Mouse (Mus musculus): ENCODE results near the gene Shb. TPM values are rescaled to one million over a fixed set of nuclear protein-coding genes. Genes with fewer than 3 reads are reported as not detected.
A peak's percentile ranks its signal among the peaks of the same experiment; 100 is the strongest.

Gene Shb
- polyA plus RNA-seq (2014; fragmentation: Nextera tagmentation; extraction: Ambion mirVana), result 5.8 and 7.5 TPM in 2 replicates

DNA sequence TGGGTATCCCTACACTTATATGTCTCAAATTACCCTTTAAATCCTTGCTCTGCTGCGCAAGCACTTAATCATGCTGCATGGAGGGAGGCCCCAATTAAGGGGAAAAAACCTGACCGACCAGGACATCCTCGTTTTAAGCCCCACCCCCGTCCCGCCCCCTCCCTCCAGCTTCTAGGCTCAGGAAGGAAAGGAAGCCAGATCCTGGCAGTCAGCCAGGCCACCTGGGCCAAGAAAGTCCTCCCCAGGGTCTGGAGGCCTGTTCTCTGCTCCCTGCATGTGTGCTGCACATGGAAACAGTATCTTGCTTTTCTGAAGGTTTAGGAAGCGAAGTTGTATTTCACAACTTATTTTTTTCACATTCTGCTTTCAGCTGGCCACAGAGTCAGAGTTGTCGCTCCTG lies at the start of gene Shb:
Gene Shb, minus strand, starts transcription at position 96 of the 400 bp plus-strand sequence.
- peak; percentile 93 for DNase-seq (ENCODE audit: low spot score)

DNA sequence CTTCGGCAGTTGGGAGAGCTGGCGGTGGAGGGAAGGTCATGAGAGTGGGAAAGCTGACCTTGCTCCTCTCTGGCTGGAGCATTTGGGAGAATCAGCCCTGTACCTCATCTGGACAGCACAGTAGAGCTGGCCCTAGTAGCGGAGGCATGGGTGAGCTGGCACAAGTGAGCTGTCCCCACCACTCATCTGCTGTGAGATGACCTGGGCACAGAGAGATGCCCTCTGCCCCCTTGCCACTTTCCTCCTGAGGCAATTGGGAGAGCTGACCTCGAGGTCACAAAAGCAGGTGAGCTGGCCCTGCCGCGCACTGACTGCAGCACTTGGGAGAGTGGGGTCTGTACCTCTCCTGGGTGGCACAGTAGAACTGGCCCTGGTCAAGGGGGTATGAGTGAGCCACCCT lies 48.8 kb upstream of the Shb start:
- 0 out of 2 replicates have a peak, but pooled peaks have one; percentile 23 for ATAC-seq (replicated peaks; ENCODE audit: insufficient number of reproducible peaks, low FRiP score, low TSS enrichment, low read depth)
- Histone ChIP-seq H3K4me3 (ENCODE audit: low read depth, low read length) (no peak overlapping the region), H3K27ac (replicated peaks; ENCODE audit: low read depth, low read length) (no peak overlapping the region)

More for the DNA sequence above, at the start of gene Shb:
- Histone ChIP-seq H3K27me3 (ENCODE audit: control insufficient read depth, insufficient read depth, low read length) (no peaks in the 10 kb centered on the region), H3K27ac (replicated peaks; ENCODE audit: low read depth, low read length) (peak within 1 kb of the TSS; percentile 56; the same call in 1 of the 2 replicates), H3K4me2 (ENCODE audit: low read depth, low read length) (peak within 1 kb of the TSS; percentile 99), H3K4me1 (ENCODE audit: control insufficient read depth, insufficient read depth, low read length) (peaks cover 11% of the 10 kb centered on the region), H3K36me3 (replicated peaks; ENCODE audit: control insufficient read depth, insufficient read depth, low read depth, low read length) (no peaks in the 10 kb centered on the region), H3K9me3 (replicated peaks; ENCODE audit: control insufficient read depth, low read length) (no peaks in the 10 kb centered on the region), H3K9ac (replicated peaks; ENCODE audit: low read length) (no peak within 1 kb of the TSS), H3K4me3 (ENCODE audit: low read depth, low read length) (peak within 1 kb of the TSS; percentile 58; the same call in 1 of the 2 replicates)
- WGBS, result 9% methylated on average over 7 of the region's 7 CpGs
- ATAC-seq (replicated peaks; ENCODE audit: insufficient number of reproducible peaks, low FRiP score, low TSS enrichment, low read depth), result no peak

DNA sequence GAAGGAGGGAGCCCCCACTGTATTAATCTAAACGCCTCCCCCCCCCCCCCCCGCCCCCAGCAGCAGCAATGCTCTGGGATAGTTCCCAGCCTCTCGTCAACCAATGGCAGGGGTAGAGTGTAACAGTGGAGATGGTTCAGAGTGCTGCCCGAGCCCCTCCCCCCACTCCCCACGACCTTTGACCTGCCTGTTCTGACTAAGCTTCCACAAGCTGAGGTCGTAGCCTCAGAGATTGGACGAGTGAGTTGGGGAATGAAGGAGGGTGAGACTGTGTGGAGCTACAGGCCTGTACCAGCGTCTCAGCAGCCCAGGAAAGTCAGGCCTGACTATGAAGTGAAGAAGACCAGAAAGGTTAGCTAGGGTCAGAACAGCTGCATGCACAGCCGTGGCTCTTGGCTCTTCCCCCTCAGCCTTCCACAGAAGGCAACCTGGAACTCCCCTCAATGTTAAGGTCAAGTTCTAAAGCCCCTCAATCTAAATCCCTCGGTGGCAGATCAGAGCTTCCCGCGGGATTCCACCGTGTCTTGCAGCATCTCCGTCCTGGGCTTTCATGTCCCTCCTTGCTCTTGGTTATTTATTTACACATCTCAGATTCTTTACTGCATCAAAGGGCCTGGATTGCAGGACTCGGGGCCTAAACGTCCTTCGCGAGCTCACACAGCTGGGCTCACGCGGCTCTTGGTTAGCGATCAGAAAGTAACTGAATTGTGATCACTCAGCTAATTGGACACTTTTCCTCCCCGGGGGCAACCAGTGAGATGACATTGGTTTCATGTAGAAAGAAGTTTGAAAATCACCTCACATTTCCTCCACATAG lies 46.5 kb upstream of the Shb start:
- WGBS, result 14% methylated on average over 21 of the region's 22 CpGs
- no peak overlapping the region for H3K4me2 ChIP-seq (ENCODE audit: low read depth, low read length)
- no peaks in the 10 kb centered on the region for H3K36me3 ChIP-seq (replicated peaks; ENCODE audit: control insufficient read depth, insufficient read depth, low read depth, low read length)
- peak; percentile 43 for DNase-seq (ENCODE audit: low spot score)
- H3K9me3 ChIP-seq (replicated peaks; ENCODE audit: control insufficient read depth, low read length), result no peaks in the 10 kb centered on the region
- no peak overlapping the region for H3K27ac ChIP-seq (replicated peaks; ENCODE audit: low read depth, low read length)
- no peaks in the 10 kb centered on the region for H3K4me1 ChIP-seq (ENCODE audit: control insufficient read depth, insufficient read depth, low read length)
- no peak overlapping the region for H3K4me3 ChIP-seq (ENCODE audit: low read depth, low read length)
- ATAC-seq (replicated peaks; ENCODE audit: insufficient number of reproducible peaks, low FRiP score, low TSS enrichment, low read depth), result peak; percentile 30; the same call in 1 of the 2 replicates
- no peak overlapping the region for H3K9ac ChIP-seq (replicated peaks; ENCODE audit: low read length)
- no peaks in the 10 kb centered on the region for H3K27me3 ChIP-seq (ENCODE audit: control insufficient read depth, insufficient read depth, low read length)

More for the DNA sequence above, 48.8 kb upstream of the Shb start:
- Histone ChIP-seq H3K4me2 (ENCODE audit: low read depth, low read length) (no peak overlapping the region), H3K9me3 (replicated peaks; ENCODE audit: control insufficient read depth, low read length) (no peaks in the 10 kb centered on the region), H3K4me1 (ENCODE audit: control insufficient read depth, insufficient read depth, low read length) (no peaks in the 10 kb centered on the region), H3K36me3 (replicated peaks; ENCODE audit: control insufficient read depth, insufficient read depth, low read depth, low read length) (no peaks in the 10 kb centered on the region), H3K27me3 (ENCODE audit: control insufficient read depth, insufficient read depth, low read length) (no peaks in the 10 kb centered on the region), H3K9ac (replicated peaks; ENCODE audit: low read length) (no peak overlapping the region)
- WGBS, result 79% methylated on average over 6 of the region's 6 CpGs
- no peak for DNase-seq (ENCODE audit: low spot score)

DNA sequence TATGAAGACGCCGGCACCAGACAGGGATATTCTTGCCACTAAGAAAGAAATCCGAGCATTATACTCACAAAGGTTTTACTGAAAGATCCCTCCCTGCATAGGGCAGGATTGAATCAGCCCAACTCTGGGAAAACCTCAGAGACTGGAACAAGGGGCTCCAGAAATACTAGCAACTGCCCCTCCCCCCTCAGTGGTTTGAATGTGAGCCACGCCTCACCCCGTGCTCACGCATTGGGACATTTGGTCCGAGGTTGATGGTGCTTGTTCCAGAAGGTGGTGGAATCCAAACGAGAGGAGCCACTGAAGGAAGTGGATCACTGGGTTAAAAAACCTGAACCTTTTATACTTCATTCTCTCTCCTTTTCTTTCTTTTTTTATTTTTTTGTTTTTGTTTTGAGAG lies 45.4 kb upstream of the Shb start:
- no peak for ATAC-seq (replicated peaks; ENCODE audit: insufficient number of reproducible peaks, low FRiP score, low TSS enrichment, low read depth)
- Histone ChIP-seq H3K9me3 (replicated peaks; ENCODE audit: control insufficient read depth, low read length) (no peaks in the 10 kb centered on the region), H3K9ac (replicated peaks; ENCODE audit: low read length) (no peak overlapping the region), H3K4me2 (ENCODE audit: low read depth, low read length) (no peak overlapping the region), H3K4me3 (ENCODE audit: low read depth, low read length) (no peak overlapping the region), H3K27ac (replicated peaks; ENCODE audit: low read depth, low read length) (no peak overlapping the region), H3K4me1 (ENCODE audit: control insufficient read depth, insufficient read depth, low read length) (no peaks in the 10 kb centered on the region), H3K36me3 (replicated peaks; ENCODE audit: control insufficient read depth, insufficient read depth, low read depth, low read length) (no peaks in the 10 kb centered on the region), H3K27me3 (ENCODE audit: control insufficient read depth, insufficient read depth, low read length) (no peaks in the 10 kb centered on the region)
- peak; percentile 37 for DNase-seq (ENCODE audit: low spot score)
- 51% methylated on average over 8 of the region's 8 CpGs for WGBS

DNA sequence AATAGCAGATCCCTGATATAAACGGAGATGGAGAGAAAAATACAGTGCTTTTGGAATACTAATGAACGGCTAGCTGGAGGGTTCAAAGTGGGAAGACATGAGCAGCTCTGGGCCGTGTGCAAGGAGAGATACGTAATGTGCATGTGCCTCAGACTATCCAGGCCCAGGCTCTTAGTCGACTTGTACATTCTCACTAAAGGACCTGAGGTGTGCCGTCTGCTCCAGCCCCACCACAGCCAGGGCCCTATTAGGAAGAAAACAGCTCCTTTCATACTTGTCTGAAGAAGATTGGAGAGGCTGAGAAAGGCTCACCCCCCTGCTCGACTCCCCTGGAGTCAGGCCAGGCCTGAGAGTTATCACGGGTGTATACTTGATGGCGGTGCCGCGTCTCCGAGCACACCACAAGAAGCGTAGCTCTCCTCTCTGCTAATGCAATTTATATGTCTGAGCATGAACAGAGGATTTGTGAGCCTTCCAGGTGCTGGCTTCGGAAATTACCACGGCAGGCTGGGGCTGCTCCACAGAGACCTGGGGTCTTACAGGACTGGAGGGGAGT lies 42.4 kb upstream of the Shb start:
- Histone ChIP-seq H3K4me3 (ENCODE audit: low read depth, low read length) (no peak overlapping the region), H3K36me3 (replicated peaks; ENCODE audit: control insufficient read depth, insufficient read depth, low read depth, low read length) (no peaks in the 10 kb centered on the region), H3K4me1 (ENCODE audit: control insufficient read depth, insufficient read depth, low read length) (no peaks in the 10 kb centered on the region), H3K9me3 (replicated peaks; ENCODE audit: control insufficient read depth, low read length) (no peaks in the 10 kb centered on the region), H3K27me3 (ENCODE audit: control insufficient read depth, insufficient read depth, low read length) (no peaks in the 10 kb centered on the region), H3K27ac (replicated peaks; ENCODE audit: low read depth, low read length) (no peak overlapping the region), H3K9ac (replicated peaks; ENCODE audit: low read length) (no peak overlapping the region), H3K4me2 (ENCODE audit: low read depth, low read length) (no peak overlapping the region)
- 74% methylated on average over 15 of the region's 15 CpGs for whole genome bisulfite sequencing
- ATAC-seq (replicated peaks; ENCODE audit: insufficient number of reproducible peaks, low FRiP score, low TSS enrichment, low read depth) (no peak), DNase-seq (ENCODE audit: low spot score) (no peak)

DNA sequence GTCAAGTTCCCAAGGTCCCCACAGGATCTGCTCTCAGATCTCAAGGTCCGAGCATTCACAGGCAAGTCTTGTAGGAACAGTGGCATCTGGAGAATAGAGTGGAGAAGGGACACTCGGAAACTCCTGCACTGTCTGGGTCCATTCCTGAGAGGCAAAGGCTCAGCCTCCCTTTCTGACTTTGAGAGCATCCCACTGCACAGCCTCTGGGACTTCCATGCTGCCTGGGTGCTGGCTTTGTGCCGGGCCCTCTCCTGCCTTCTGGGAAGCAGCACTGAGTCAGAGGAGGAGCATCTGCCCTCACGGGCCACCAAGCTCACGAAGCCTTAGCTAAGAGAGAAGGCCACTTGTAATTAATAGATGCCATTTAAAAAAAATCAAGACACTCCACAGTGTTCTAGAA lies 37.3 kb upstream of the Shb start:
- Histone ChIP-seq H3K36me3 (replicated peaks; ENCODE audit: control insufficient read depth, insufficient read depth, low read depth, low read length) (no peaks in the 10 kb centered on the region), H3K4me3 (ENCODE audit: low read depth, low read length) (no peak overlapping the region), H3K27ac (replicated peaks; ENCODE audit: low read depth, low read length) (no peak overlapping the region), H3K27me3 (ENCODE audit: control insufficient read depth, insufficient read depth, low read length) (no peaks in the 10 kb centered on the region), H3K4me2 (ENCODE audit: low read depth, low read length) (no peak overlapping the region), H3K4me1 (ENCODE audit: control insufficient read depth, insufficient read depth, low read length) (no peaks in the 10 kb centered on the region), H3K9me3 (replicated peaks; ENCODE audit: control insufficient read depth, low read length) (no peaks in the 10 kb centered on the region), H3K9ac (replicated peaks; ENCODE audit: low read length) (no peak overlapping the region)
- WGBS, result 80% methylated on average over 5 of the region's 5 CpGs
- no peak for DNase-seq (ENCODE audit: low spot score)
- ATAC-seq (replicated peaks; ENCODE audit: insufficient number of reproducible peaks, low FRiP score, low TSS enrichment, low read depth), result no peak

DNA sequence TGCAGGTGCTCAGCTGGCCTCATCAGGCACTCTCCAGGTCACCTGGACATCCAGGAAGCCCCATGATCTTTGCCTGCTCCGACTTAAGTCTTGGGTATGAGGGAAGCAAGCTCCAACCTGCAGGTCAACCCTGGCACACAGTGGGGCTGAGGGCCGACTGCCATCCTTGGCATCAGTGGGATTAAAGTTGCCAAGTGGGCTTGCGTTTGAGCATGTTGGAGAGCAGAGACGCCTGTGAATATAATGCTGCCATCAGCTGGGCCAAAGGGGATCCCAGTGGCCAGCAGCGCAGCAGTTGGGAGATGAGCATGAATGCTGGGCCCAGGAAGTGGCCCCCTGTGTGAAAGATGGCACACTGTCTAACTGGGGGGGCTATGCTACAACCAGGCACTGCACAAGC lies 25.9 kb upstream of the Shb start:
- Histone ChIP-seq H3K9me3 (replicated peaks; ENCODE audit: control insufficient read depth, low read length) (no peaks in the 10 kb centered on the region), H3K4me3 (ENCODE audit: low read depth, low read length) (no peak overlapping the region), H3K9ac (replicated peaks; ENCODE audit: low read length) (no peak overlapping the region), H3K27ac (replicated peaks; ENCODE audit: low read depth, low read length) (no peak overlapping the region), H3K4me1 (ENCODE audit: control insufficient read depth, insufficient read depth, low read length) (no peaks in the 10 kb centered on the region), H3K4me2 (ENCODE audit: low read depth, low read length) (no peak overlapping the region), H3K36me3 (replicated peaks; ENCODE audit: control insufficient read depth, insufficient read depth, low read depth, low read length) (no peaks in the 10 kb centered on the region), H3K27me3 (ENCODE audit: control insufficient read depth, insufficient read depth, low read length) (no peaks in the 10 kb centered on the region)
- DNase-seq (ENCODE audit: low spot score), result no peak
- 85% methylated on average over 5 of the region's 5 CpGs for WGBS
- ATAC-seq (replicated peaks; ENCODE audit: insufficient number of reproducible peaks, low FRiP score, low TSS enrichment, low read depth), result no peak

DNA sequence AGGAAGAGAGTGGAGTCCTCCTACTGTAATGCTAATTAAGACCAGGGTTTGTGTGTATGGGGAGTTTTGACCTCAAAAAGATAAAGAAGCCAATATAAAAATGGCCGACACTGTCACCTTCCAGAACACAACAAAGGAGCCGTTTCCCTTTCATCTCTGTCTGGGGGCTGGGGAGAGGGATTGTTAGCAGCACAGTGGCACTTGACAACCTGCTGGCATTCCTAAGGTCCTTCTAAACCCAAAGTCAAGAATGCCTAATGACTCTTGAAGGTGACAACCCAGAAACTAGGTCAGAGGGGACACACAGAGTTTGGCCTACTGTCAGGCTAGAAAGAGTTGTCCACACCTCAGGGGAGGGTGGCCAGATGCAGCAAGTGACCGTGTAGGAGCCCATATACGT lies 20.3 kb upstream of the Shb start:
- no peak overlapping the region for H3K9ac ChIP-seq (replicated peaks; ENCODE audit: low read length)
- DNase-seq (ENCODE audit: low spot score) (no peak), ATAC-seq (replicated peaks; ENCODE audit: insufficient number of reproducible peaks, low FRiP score, low TSS enrichment, low read depth) (no peak)
- H3K27ac ChIP-seq (replicated peaks; ENCODE audit: low read depth, low read length), result no peak overlapping the region
- H3K36me3 ChIP-seq (replicated peaks; ENCODE audit: control insufficient read depth, insufficient read depth, low read depth, low read length), result no peaks in the 10 kb centered on the region
- 71% methylated on average over 4 of the region's 4 CpGs for WGBS
- H3K27me3 ChIP-seq (ENCODE audit: control insufficient read depth, insufficient read depth, low read length), result no peaks in the 10 kb centered on the region
- no peak overlapping the region for H3K4me2 ChIP-seq (ENCODE audit: low read depth, low read length)
- no peaks in the 10 kb centered on the region for H3K4me1 ChIP-seq (ENCODE audit: control insufficient read depth, insufficient read depth, low read length)
- no peak overlapping the region for H3K4me3 ChIP-seq (ENCODE audit: low read depth, low read length)
- no peaks in the 10 kb centered on the region for H3K9me3 ChIP-seq (replicated peaks; ENCODE audit: control insufficient read depth, low read length)
